Mouse (Mus musculus): Measurements from ENCODE around the gene Ubxn10. TPM values are rescaled to one million over a fixed set of nuclear protein-coding genes. Genes with fewer than 3 reads are reported as not detected.

Gene Ubxn10
- polyA plus RNA-seq, 1 experiment from 2014 or later: 1.1 TPM

GRCm38 (mm10) chr4:138690561-138690960 lies 46.4 kb downstream of the Ubxn10 start:
- 4% methylated on average over 4 of the region's 4 CpGs for WGBS
- ATAC-seq (ENCODE audit: insufficient number of reproducible peaks, insufficient read depth, low FRiP score, low read depth): no peak
- Histone ChIP-seq H3K36me3 (ENCODE audit: control insufficient read depth, insufficient read depth, low read length) (no peaks in the 10 kb centered on the region), H3K4me3 (ENCODE audit: control insufficient read depth in 1 of 2, insufficient read depth in 1 of 2, low read depth in 1 of 2, low read length in 2 of 2) (no peak overlapping the region), H3K4me1 (ENCODE audit: control insufficient read depth in 2 of 2, insufficient read depth in 2 of 2, low read length in 2 of 2) (no peaks in the 10 kb centered on the region), H3K27me3 (ENCODE audit: control insufficient read depth, insufficient read depth, low read length) (peaks cover 73% of the 10 kb centered on the region), H3K9me3 (ENCODE audit: control insufficient read depth, low read length) (no peaks in the 10 kb centered on the region), H3K9ac (ENCODE audit: low read length) (no peak overlapping the region), H3K27ac (replicated peaks in 1 of 2; ENCODE audit: control insufficient read depth in 1 of 2, insufficient read depth in 1 of 2, low read depth in 2 of 2, low read length in 2 of 2) (no peak overlapping the region), H3K4me2 (ENCODE audit: low read length) (no peak overlapping the region)

GRCm38 (mm10) chr4:138689094-138689512 lies 47.9 kb downstream of the Ubxn10 start:
- no peak overlapping the region for H3K4me3 ChIP-seq (ENCODE audit: control insufficient read depth in 1 of 2, insufficient read depth in 1 of 2, low read depth in 1 of 2, low read length in 2 of 2)
- no peak for ATAC-seq (ENCODE audit: insufficient number of reproducible peaks, insufficient read depth, low FRiP score, low read depth)
- no peaks in the 10 kb centered on the region for H3K36me3 ChIP-seq (ENCODE audit: control insufficient read depth, insufficient read depth, low read length)
- peaks cover 73% of the 10 kb centered on the region for H3K27me3 ChIP-seq (ENCODE audit: control insufficient read depth, insufficient read depth, low read length)
- no peak overlapping the region for H3K9ac ChIP-seq (ENCODE audit: low read length)
- WGBS: 9% methylated on average over 3 of the region's 3 CpGs
- H3K9me3 ChIP-seq (ENCODE audit: control insufficient read depth, low read length): no peaks in the 10 kb centered on the region
- no peak overlapping the region for H3K27ac ChIP-seq (replicated peaks in 1 of 2; ENCODE audit: control insufficient read depth in 1 of 2, insufficient read depth in 1 of 2, low read depth in 2 of 2, low read length in 2 of 2)
- H3K4me1 ChIP-seq (ENCODE audit: control insufficient read depth in 2 of 2, insufficient read depth in 2 of 2, low read length in 2 of 2): no peaks in the 10 kb centered on the region
- H3K4me2 ChIP-seq (ENCODE audit: low read length): no peak overlapping the region

- Histone ChIP-seq H3K27ac (replicated peaks in 1 of 2; ENCODE audit: control insufficient read depth in 1 of 2, insufficient read depth in 1 of 2, low read depth in 2 of 2, low read length in 2 of 2) (no peak overlapping the region), H3K36me3 (ENCODE audit: control insufficient read depth, insufficient read depth, low read length) (no peaks in the 10 kb centered on the region), H3K4me1 (ENCODE audit: control insufficient read depth in 2 of 2, insufficient read depth in 2 of 2, low read length in 2 of 2) (no peaks in the 10 kb centered on the region), H3K4me2 (ENCODE audit: low read length) (no peak overlapping the region), H3K4me3 (ENCODE audit: control insufficient read depth in 1 of 2, insufficient read depth in 1 of 2, low read depth in 1 of 2, low read length in 2 of 2) (no peak overlapping the region), H3K27me3 (ENCODE audit: control insufficient read depth, insufficient read depth, low read length) (peaks cover 45% of the 10 kb centered on the region), H3K9me3 (ENCODE audit: control insufficient read depth, low read length) (no peaks in the 10 kb centered on the region), H3K9ac (ENCODE audit: low read length) (no peak overlapping the region)
- 73% methylated on average over 6 of the region's 6 CpGs for WGBS
- no peak for ATAC-seq (ENCODE audit: insufficient number of reproducible peaks, insufficient read depth, low FRiP score, low read depth)
Measured at GRCm38 (mm10) chr4:138685813-138686212, 51.2 kb downstream of the Ubxn10 start.

DNA sequence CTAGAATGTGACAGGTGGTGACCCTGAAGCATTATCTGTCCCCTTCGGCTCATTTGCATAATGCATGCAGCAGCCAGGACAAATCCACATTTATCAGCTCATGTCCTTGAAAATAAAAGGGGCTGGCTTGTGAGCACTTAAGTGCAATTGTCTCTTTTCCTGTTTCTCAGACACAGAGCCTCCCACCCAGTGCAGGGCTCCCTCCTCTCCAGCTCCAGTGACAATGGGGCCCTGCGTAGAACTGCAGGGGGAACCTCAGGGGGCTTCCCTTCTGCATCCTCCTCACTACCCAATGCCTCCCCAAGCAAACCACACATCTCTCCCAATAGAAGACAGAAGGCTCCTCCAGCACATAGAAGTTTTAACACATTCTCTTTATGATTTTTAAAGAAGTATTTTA lies 54.2 kb downstream of the Ubxn10 start:
- no peak overlapping the region for H3K4me2 ChIP-seq (ENCODE audit: low read length)
- 45% methylated on average over 2 of the region's 2 CpGs for WGBS
- peaks cover 17% of the 10 kb centered on the region for H3K27me3 ChIP-seq (ENCODE audit: control insufficient read depth, insufficient read depth, low read length)
- H3K27ac ChIP-seq (replicated peaks in 1 of 2; ENCODE audit: control insufficient read depth in 1 of 2, insufficient read depth in 1 of 2, low read depth in 2 of 2, low read length in 2 of 2): no peak overlapping the region
- no peak for ATAC-seq (ENCODE audit: insufficient number of reproducible peaks, insufficient read depth, low FRiP score, low read depth)
- H3K9ac ChIP-seq (ENCODE audit: low read length): no peak overlapping the region
- no peaks in the 10 kb centered on the region for H3K9me3 ChIP-seq (ENCODE audit: control insufficient read depth, low read length)
- no peaks in the 10 kb centered on the region for H3K4me1 ChIP-seq (ENCODE audit: control insufficient read depth in 2 of 2, insufficient read depth in 2 of 2, low read length in 2 of 2)
- H3K36me3 ChIP-seq (ENCODE audit: control insufficient read depth, insufficient read depth, low read length): no peaks in the 10 kb centered on the region
- H3K4me3 ChIP-seq (ENCODE audit: control insufficient read depth in 1 of 2, insufficient read depth in 1 of 2, low read depth in 1 of 2, low read length in 2 of 2): no peak overlapping the region

- H3K27ac ChIP-seq (replicated peaks in 1 of 2; ENCODE audit: control insufficient read depth in 1 of 2, insufficient read depth in 1 of 2, low read depth in 2 of 2, low read length in 2 of 2): no peak overlapping the region
- no peaks in the 10 kb centered on the region for H3K4me1 ChIP-seq (ENCODE audit: control insufficient read depth in 2 of 2, insufficient read depth in 2 of 2, low read length in 2 of 2)
- no peak overlapping the region for H3K4me2 ChIP-seq (ENCODE audit: low read length)
- H3K9ac ChIP-seq (ENCODE audit: low read length): no peak overlapping the region
- WGBS: 68% methylated on average over 4 of the region's 4 CpGs
- peaks cover 17% of the 10 kb centered on the region; the same call in 1 of the 2 replicates for H3K27me3 ChIP-seq (ENCODE audit: control insufficient read depth, insufficient read depth, low read length)
- no peak overlapping the region for H3K4me3 ChIP-seq (ENCODE audit: control insufficient read depth in 1 of 2, insufficient read depth in 1 of 2, low read depth in 1 of 2, low read length in 2 of 2)
- no peak for ATAC-seq (ENCODE audit: insufficient number of reproducible peaks, insufficient read depth, low FRiP score, low read depth)
- H3K9me3 ChIP-seq (ENCODE audit: control insufficient read depth, low read length): no peaks in the 10 kb centered on the region
- H3K36me3 ChIP-seq (ENCODE audit: control insufficient read depth, insufficient read depth, low read length): no peaks in the 10 kb centered on the region
Measured at GRCm38 (mm10) chr4:138680124-138680523, 56.8 kb downstream of the Ubxn10 start.

DNA sequence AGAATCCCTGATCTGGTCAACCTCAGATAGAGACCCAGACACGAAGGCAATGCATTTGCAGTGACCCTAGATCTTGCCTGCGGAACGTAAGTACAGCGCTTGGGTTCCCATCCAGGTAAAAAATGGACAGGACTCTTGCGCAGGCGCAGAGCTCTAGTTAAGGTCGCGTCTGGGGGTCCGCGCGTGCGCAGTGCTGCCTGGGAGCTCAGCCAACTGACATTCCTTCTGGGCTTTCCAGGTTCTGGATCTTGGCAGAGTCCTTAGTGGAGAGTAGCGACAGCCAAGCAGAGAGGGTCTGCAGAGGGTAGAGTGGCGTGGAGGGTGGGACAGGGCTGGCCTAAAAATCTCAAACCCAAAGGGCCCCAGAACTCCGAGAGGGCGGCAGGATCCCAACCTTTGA lies 59.4 kb downstream of the Ubxn10 start:
- Histone ChIP-seq H3K4me2 (ENCODE audit: low read length) (no peak overlapping the region), H3K4me3 (ENCODE audit: control insufficient read depth in 1 of 2, insufficient read depth in 1 of 2, low read depth in 1 of 2, low read length in 2 of 2) (no peak overlapping the region), H3K27ac (replicated peaks in 1 of 2; ENCODE audit: control insufficient read depth in 1 of 2, insufficient read depth in 1 of 2, low read depth in 2 of 2, low read length in 2 of 2) (no peak overlapping the region), H3K36me3 (ENCODE audit: control insufficient read depth, insufficient read depth, low read length) (no peaks in the 10 kb centered on the region), H3K27me3 (ENCODE audit: control insufficient read depth, insufficient read depth, low read length) (peaks cover 19% of the 10 kb centered on the region; the same call in 1 of the 2 replicates), H3K4me1 (ENCODE audit: control insufficient read depth in 2 of 2, insufficient read depth in 2 of 2, low read length in 2 of 2) (no peaks in the 10 kb centered on the region), H3K9me3 (ENCODE audit: control insufficient read depth, low read length) (no peaks in the 10 kb centered on the region), H3K9ac (ENCODE audit: low read length) (no peak overlapping the region)
- WGBS: 15% methylated on average over 16 of the region's 16 CpGs
- no peak for ATAC-seq (ENCODE audit: insufficient number of reproducible peaks, insufficient read depth, low FRiP score, low read depth)

DNA sequence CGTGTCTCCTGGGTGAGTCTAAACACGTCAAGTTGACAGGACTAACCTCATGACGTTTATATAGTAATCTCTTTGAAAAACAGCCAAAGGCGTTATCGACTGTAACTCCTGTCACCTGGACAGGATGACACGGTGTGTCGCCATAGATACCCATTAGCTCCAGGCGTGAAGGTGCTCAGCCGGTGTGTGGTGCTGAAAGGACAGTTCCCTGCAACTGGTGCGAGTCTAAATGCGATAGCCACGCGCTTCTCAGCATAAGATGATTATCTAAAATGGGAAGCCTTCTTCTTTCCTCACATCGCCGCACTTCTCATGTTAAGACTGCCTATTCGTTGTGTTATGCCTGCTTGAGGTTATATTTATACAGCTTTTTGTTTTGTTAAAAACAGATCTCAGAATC lies 60.5 kb downstream of the Ubxn10 start:
- H3K9me3 ChIP-seq (ENCODE audit: control insufficient read depth, low read length): no peaks in the 10 kb centered on the region
- no peak overlapping the region for H3K4me3 ChIP-seq (ENCODE audit: control insufficient read depth in 1 of 2, insufficient read depth in 1 of 2, low read depth in 1 of 2, low read length in 2 of 2)
- H3K4me2 ChIP-seq (ENCODE audit: low read length): no peak overlapping the region
- no peaks in the 10 kb centered on the region for H3K36me3 ChIP-seq (ENCODE audit: control insufficient read depth, insufficient read depth, low read length)
- no peak overlapping the region for H3K27ac ChIP-seq (replicated peaks in 1 of 2; ENCODE audit: control insufficient read depth in 1 of 2, insufficient read depth in 1 of 2, low read depth in 2 of 2, low read length in 2 of 2)
- 9% methylated on average over 16 of the region's 16 CpGs for WGBS
- no peak overlapping the region for H3K9ac ChIP-seq (ENCODE audit: low read length)
- H3K4me1 ChIP-seq (ENCODE audit: control insufficient read depth in 2 of 2, insufficient read depth in 2 of 2, low read length in 2 of 2): no peaks in the 10 kb centered on the region
- H3K27me3 ChIP-seq (ENCODE audit: control insufficient read depth, insufficient read depth, low read length): peaks cover 19% of the 10 kb centered on the region
- ATAC-seq (ENCODE audit: insufficient number of reproducible peaks, insufficient read depth, low FRiP score, low read depth): no peak

- ATAC-seq (ENCODE audit: insufficient number of reproducible peaks, insufficient read depth, low FRiP score, low read depth): no peak
- Histone ChIP-seq H3K9ac (ENCODE audit: low read length) (no peak overlapping the region), H3K4me1 (ENCODE audit: control insufficient read depth in 2 of 2, insufficient read depth in 2 of 2, low read length in 2 of 2) (no peaks in the 10 kb centered on the region), H3K27me3 (ENCODE audit: control insufficient read depth, insufficient read depth, low read length) (peaks cover 13% of the 10 kb centered on the region), H3K27ac (replicated peaks in 1 of 2; ENCODE audit: control insufficient read depth in 1 of 2, insufficient read depth in 1 of 2, low read depth in 2 of 2, low read length in 2 of 2) (no peak overlapping the region), H3K4me3 (ENCODE audit: control insufficient read depth in 1 of 2, insufficient read depth in 1 of 2, low read depth in 1 of 2, low read length in 2 of 2) (no peak overlapping the region), H3K36me3 (ENCODE audit: control insufficient read depth, insufficient read depth, low read length) (no peaks in the 10 kb centered on the region), H3K4me2 (ENCODE audit: low read length) (no peak overlapping the region), H3K9me3 (ENCODE audit: control insufficient read depth, low read length) (no peaks in the 10 kb centered on the region)
- WGBS: 56% methylated on average over 4 of the region's 4 CpGs
Measured at GRCm38 (mm10) chr4:138672160-138672559, 64.8 kb downstream of the Ubxn10 start.
